Mouse (Mus musculus) stomach, embryonic 16.5 days (tissue): ENCODE results near the gene Tasp1. TPM values are rescaled to one million over a fixed set of nuclear protein-coding genes. Genes with fewer than 3 reads are reported as not detected.
"Not testable (repeated sequence)": the region's sequence is repeated elsewhere in the genome, so short reads cannot be mapped to it uniquely, and the experiment has no call there.

Source experiments
- ATAC-seq: fragments of 200-750 bp; cut with Nextera tagmentation; 2 replicates; pipeline ENCODE4 v1.8.0; 2017; ENCODE audit warnings: moderate number of reproducible peaks, moderate TSS enrichment; ENCODE audit not compliant: insufficient read depth, low FRiP score
- H3K27ac ChIP-seq: fragments of 300-500 bp; sonication (generic); 2 replicates; pipeline ENCODE4 v1.5.1; 2014; ENCODE audit warnings: low read length
- H3K27me3 ChIP-seq: fragments of 300-500 bp; sonication (generic); 2 replicates; pipeline ENCODE4 v1.6.1; 2014; ENCODE audit warnings: low read length, control low read depth, mixed read lengths; ENCODE audit not compliant: control insufficient read depth, insufficient read depth
- H3K36me3 ChIP-seq: fragments of 300-500 bp; sonication (generic); 2 replicates; pipeline ENCODE4 v1.6.1; 2014; ENCODE audit warnings: low read length; ENCODE audit not compliant: control insufficient read depth, insufficient read depth
- H3K4me1 ChIP-seq: fragments of 300-500 bp; sonication (generic); 2 replicates; pipeline ENCODE4 v1.6.1; 2014; ENCODE audit warnings: low read length, control low read depth, mixed read lengths; ENCODE audit not compliant: control insufficient read depth, insufficient read depth
- H3K4me2 ChIP-seq: fragments of 300-500 bp; sonication (generic); 2 replicates; pipeline ENCODE4 v1.6.1; 2014; ENCODE audit warnings: low read depth, low read length, mixed read lengths
- H3K4me3 ChIP-seq: fragments of 300-500 bp; sonication (generic); replicated peaks from 2 replicates; pipeline ENCODE4 v1.5.1; 2014; ENCODE audit warnings: mild to moderate bottlenecking, low read length
- H3K9ac ChIP-seq: fragments of 300-500 bp; sonication (generic); 2 replicates; pipeline ENCODE4 v1.6.1; 2014; ENCODE audit warnings: low read length
- H3K9me3 ChIP-seq: fragments of 300-500 bp; sonication (generic); replicated peaks from 2 replicates; pipeline ENCODE4 v1.6.1; 2016; ENCODE audit warnings: low read length, control low read depth; ENCODE audit not compliant: control insufficient read depth
- WGBS: fragments of 180-500 bp; shearing (Covaris S2); extraction: QIAGEN DNeasy Blood & Tissue Kit; methylation state at CpG from one replicate; pipeline ENCODE4 v1.1.7; 2014; 5-methylcytosine and 5-hydroxymethylcytosine counted together
- polyA plus RNA-seq: library from polyadenylated mRNA; unstranded; fragments of >200 nt; fragmentation: Nextera tagmentation; extraction: Ambion mirVana; gene quantifications from 2 replicates; pipeline ENCODE4 v1.2.1, GENCODE M21; 2015

Gene Tasp1
- polyA plus RNA-seq, 1 experiment from 2014 or later, result 23.9 TPM

DNA sequence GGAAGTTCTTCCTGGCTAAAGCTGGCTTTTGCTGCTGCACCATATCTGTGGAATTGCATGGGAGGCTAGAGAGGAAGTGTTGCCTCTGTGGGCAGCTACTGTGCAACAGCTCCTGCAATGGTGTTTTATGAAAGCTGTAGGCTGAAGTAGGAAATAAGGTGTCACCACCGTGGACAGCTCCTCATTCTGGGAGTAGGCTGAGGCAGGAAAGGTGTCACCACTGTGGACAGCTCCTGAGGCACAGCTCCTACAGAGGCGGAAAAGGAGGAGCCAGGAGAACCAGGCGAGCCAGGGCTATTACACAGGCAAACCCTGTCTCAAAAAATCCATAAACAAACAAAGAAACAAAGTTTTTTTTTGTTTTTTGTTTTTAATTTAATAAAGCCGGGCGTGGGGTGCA, 29.4 kb upstream of the Tasp1 start:
- no peak overlapping the region for H3K4me3 ChIP-seq
- ATAC-seq, result no peak
- H3K27ac ChIP-seq, result no peak overlapping the region
- WGBS, result 86% methylated on average over 5 of the region's 5 CpGs
- H3K9ac ChIP-seq, result no peak overlapping the region
- no peaks in the 10 kb centered on the region for H3K4me1 ChIP-seq
- H3K9me3 ChIP-seq, result no peaks in the 10 kb centered on the region
- H3K27me3 ChIP-seq, result no peaks in the 10 kb centered on the region
- no peak overlapping the region for H3K4me2 ChIP-seq
- no peaks in the 10 kb centered on the region for H3K36me3 ChIP-seq

- no peaks in the 10 kb centered on the region for H3K4me1 ChIP-seq
- no peaks in the 10 kb centered on the region for H3K36me3 ChIP-seq
- H3K4me3 ChIP-seq, result no peak overlapping the region
- no peak overlapping the region for H3K27ac ChIP-seq
- no peak overlapping the region for H3K4me2 ChIP-seq
- H3K9me3 ChIP-seq, result no peaks in the 10 kb centered on the region
- H3K9ac ChIP-seq, result no peak overlapping the region
- no peak for ATAC-seq
- H3K27me3 ChIP-seq, result no peaks in the 10 kb centered on the region
- 88% methylated on average over 5 of the region's 5 CpGs for WGBS
Observed at GRCm38 (mm10) chr2:140093433-140093832, 26.8 kb upstream of the Tasp1 start.

- Histone ChIP-seq H3K9me3 (no peaks in the 10 kb centered on the region), H3K9ac (no peak overlapping the region), H3K27me3 (no peaks in the 10 kb centered on the region), H3K4me2 (no peak overlapping the region), H3K4me3 (no peak overlapping the region), H3K27ac (no peak overlapping the region), H3K36me3 (no peaks in the 10 kb centered on the region), H3K4me1 (no peaks in the 10 kb centered on the region)
- WGBS, result 84% methylated on average over 7 of the region's 7 CpGs
- ATAC-seq, result no peak
Observed at GRCm38 (mm10) chr2:140084245-140084644, 17.6 kb upstream of the Tasp1 start.

GRCm38 (mm10) chr2:140080747-140081577, 14.4 kb upstream of the Tasp1 start:
- H3K27ac ChIP-seq, result no peak overlapping the region
- no peaks in the 10 kb centered on the region for H3K4me1 ChIP-seq
- H3K9me3 ChIP-seq, result no peaks in the 10 kb centered on the region
- H3K36me3 ChIP-seq, result no peaks in the 10 kb centered on the region
- H3K27me3 ChIP-seq, result no peaks in the 10 kb centered on the region
- H3K4me3 ChIP-seq, result no peak overlapping the region
- H3K4me2 ChIP-seq, result no peak overlapping the region
- no peak overlapping the region for H3K9ac ChIP-seq
- ATAC-seq, result no peak
- 84% methylated on average over 11 of the region's 11 CpGs for WGBS

DNA sequence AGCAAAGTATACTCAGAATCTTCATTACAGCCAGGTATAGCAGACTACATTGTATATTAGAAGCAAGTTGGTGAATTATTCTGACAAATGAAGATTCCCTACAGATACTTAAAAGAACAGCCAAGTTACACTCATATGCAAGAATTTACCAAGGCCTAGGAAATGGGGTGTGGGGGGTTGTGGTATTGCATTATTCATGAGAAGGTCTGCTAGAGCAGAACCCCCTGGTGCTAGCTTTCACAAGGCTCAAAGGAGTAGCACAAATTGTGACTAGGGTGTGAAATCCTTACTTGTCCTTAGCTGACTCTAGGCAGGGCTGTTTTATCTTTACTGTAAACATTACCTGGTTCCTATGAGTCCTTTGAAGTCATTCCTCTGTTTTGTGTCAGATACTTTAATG, 12.7 kb upstream of the Tasp1 start:
- H3K4me3 ChIP-seq, H3K9ac ChIP-seq, H3K36me3 ChIP-seq, H3K9me3 ChIP-seq, H3K27ac ChIP-seq, ATAC-seq, H3K4me2 ChIP-seq, H3K27me3 ChIP-seq, H3K4me1 ChIP-seq: not testable (repeated sequence)

DNA sequence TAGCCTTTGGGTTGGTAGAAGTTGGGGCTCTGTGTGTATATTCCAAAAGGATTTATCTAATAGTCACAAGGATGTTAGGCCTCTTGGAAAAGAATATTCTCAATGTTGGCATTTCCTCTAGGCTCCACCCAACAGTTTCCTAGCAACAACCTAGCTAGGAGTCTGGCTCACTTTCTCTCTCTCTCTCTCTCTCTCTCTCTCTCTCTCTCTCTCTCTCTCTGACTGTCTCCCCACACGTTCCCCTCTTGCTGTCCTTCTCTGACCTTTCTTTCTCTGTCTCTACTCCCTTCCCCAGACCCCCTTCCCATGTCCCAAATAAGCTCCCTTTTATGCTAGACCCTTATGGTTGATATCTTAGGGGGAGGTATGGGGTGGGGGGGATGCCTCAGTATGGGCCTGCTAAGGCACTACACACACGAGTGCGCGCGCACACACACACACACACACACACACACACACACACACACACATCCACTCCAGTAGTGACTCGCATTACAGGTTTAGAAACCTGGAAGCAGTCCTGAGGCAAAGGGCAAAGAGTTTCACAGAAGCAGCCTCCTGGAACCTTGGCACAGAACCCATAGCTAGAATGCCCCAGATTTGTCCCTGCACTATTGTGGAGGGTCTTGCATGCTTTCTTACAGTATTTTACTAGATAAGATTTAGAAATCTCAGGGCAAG, 12.1 kb upstream of the Tasp1 start:
- no peaks in the 10 kb centered on the region for H3K27me3 ChIP-seq
- WGBS, result 56% methylated on average over 6 of the region's 6 CpGs
- no peak overlapping the region for H3K9ac ChIP-seq
- H3K27ac ChIP-seq, result no peak overlapping the region
- H3K4me2 ChIP-seq, result no peak overlapping the region
- ATAC-seq, result no peak
- H3K4me3 ChIP-seq, result no peak overlapping the region
- H3K36me3 ChIP-seq, result no peaks in the 10 kb centered on the region
- no peaks in the 10 kb centered on the region for H3K4me1 ChIP-seq
- H3K9me3 ChIP-seq, result no peaks in the 10 kb centered on the region

DNA sequence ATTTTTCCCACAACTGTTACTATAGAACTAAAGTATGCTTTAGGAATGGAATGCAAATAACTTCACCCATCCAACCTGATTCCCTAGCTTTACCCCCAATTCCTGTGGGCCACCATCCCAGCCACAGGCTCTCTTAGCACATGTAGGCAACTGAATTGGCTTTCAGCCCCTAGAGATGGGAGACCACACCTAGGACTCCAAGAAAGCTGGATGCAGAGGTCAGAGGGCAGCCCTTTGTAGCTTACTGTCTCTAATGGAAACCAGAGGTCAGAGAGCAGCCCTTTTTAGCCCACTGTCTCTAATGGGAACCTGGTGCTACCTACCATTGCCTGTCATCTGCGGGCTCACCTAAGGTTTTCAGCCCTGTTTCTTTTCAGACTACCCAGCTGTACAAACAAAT, 10.9 kb upstream of the Tasp1 start:
- Histone ChIP-seq H3K27me3 (no peaks in the 10 kb centered on the region), H3K4me3 (no peak overlapping the region), H3K9ac (no peak overlapping the region), H3K4me2 (no peak overlapping the region), H3K36me3 (no peaks in the 10 kb centered on the region), H3K27ac (no peak overlapping the region), H3K4me1 (no peaks in the 10 kb centered on the region), H3K9me3 (no peaks in the 10 kb centered on the region)
- WGBS, result 14% methylated on average over 1 of the region's 1 CpGs
- ATAC-seq, result no peak

- Histone ChIP-seq H3K4me3 (no peak overlapping the region), H3K9ac (no peak overlapping the region), H3K36me3 (no peaks in the 10 kb centered on the region), H3K27ac (no peak overlapping the region), H3K4me1 (no peaks in the 10 kb centered on the region), H3K27me3 (no peaks in the 10 kb centered on the region), H3K4me2 (no peak overlapping the region), H3K9me3 (no peaks in the 10 kb centered on the region)
- ATAC-seq, result no peak
- WGBS, result 74% methylated on average over 3 of the region's 3 CpGs
Observed at GRCm38 (mm10) chr2:140075150-140075549, 8.5 kb upstream of the Tasp1 start.

DNA sequence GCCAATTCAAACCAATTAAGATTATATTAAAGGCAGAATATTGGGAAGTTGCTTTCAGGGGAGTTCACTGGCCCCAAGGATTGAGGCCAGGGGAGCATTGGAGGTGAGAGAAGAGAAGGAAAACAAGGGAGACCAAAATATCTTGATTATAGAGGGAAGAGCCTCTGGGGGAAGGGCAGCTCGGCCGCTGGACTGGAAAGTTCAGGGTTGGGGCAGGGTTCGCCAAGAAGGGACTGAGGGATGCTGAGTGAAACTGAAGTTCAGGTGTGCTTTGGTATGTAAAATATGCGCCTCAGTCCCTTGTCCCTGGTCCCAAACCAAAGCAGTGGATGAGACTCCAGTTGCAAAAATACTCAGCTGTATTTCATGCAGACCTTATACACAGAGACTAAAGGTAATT, 911 bp upstream of the Tasp1 start:
- Histone ChIP-seq H3K27ac (no peak overlapping the region), H3K36me3 (no peaks in the 10 kb centered on the region), H3K4me1 (peaks cover 5% of the 10 kb centered on the region; the same call in 1 of the 2 replicates), H3K9ac (no peak overlapping the region), H3K27me3 (no peaks in the 10 kb centered on the region), H3K9me3 (no peaks in the 10 kb centered on the region), H3K4me2 (peak overlapping the region; percentile 95), H3K4me3 (no peak overlapping the region)
- WGBS, result 52% methylated on average over 4 of the region's 4 CpGs
- no peak for ATAC-seq
